Mouse (Mus musculus): ENCODE data around the gene Mfap4. TPM values are rescaled to one million over a fixed set of nuclear protein-coding genes. Genes with fewer than 3 reads are reported as not detected.

The Mfap4 gene
- total RNA-seq, 2 experiments from 2014 or later: 7.6 TPM

Other genes starting within 250 kb of the Mfap4 start
- gene Aldh3a2, start 218.0 kb upstream of the Mfap4 start, total RNA-seq (2021): 10 to 100 TPM; 50.7 to 51.7 TPM
- under 1 TPM; 0.43 to 0.51 TPM for gene Slc47a2, start 142.6 kb upstream of the Mfap4 start, total RNA-seq (2021)
- 1 to 10 TPM; 2.3 to 3.1 TPM for gene Slc47a1, start 107.1 kb upstream of the Mfap4 start, total RNA-seq (2021)
- 100 to 1,000 TPM; 191 to 198 TPM for gene Rnf112, start 31.3 kb upstream of the Mfap4 start, total RNA-seq (2021)
- gene Mapk7, start 9.0 kb downstream of the Mfap4 start, total RNA-seq (2021): 10 to 100 TPM; 41.2 to 41.8 TPM
- gene B9d1, start 19.7 kb downstream of the Mfap4 start, total RNA-seq (2021): 10 to 100 TPM; 35.8 to 36.8 TPM
- 10 to 100 TPM; 97.6 to 99.1 TPM for gene Epn2, start 94.3 kb downstream of the Mfap4 start, total RNA-seq (2021)
- gene Grap, start 167.8 kb downstream of the Mfap4 start, total RNA-seq (2021): 1 to 10 TPM; 6.9 to 7.3 TPM
- under 1 TPM; 0.06 to 0.09 TPM for gene Fam83g, start 198.7 kb downstream of the Mfap4 start, total RNA-seq (2021)
- gene Slc5a10, start 235.4 kb downstream of the Mfap4 start, total RNA-seq (2021): not detected